25 mouse cellular contexts compared by ENCODE assay signal in the genomic region with DNA sequence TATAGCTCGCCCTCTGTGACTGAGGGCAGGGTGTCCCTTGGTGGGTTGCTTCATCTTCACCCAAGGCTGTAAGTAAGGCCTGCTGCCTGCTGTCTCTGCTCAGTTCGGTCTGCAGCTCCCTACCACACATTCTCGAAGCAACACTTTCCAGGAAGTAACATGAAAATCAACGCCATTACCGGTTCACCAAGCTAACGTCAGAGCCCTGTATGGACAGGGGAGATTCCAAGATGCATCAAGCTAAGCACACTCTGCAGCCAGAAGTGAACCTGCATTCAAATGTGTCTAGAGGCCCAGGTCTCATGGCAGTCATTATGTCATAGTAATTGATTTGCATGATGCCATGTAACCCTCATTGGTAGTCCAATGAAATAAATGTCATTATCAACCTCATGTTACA. TPM values are rescaled to one million over a fixed set of nuclear protein-coding genes. Genes with fewer than 3 reads are reported as not detected.
DNase-seq lines count a peak whose midpoint lies in the region; ATAC-seq lines count a peak whose summit lies in the region.
"Had no signal": no experiment of that assay in that cellular context is flagged by ENCODE, and none has a peak within 500 bp of the region (broad histone marks: within the 10 kb centered on the region; RNA-seq: fewer than 3 reads in every experiment).

No protein-coding gene starts in this region.

- H3K27me3 ChIP-seq in embryonic facial prominence, embryonic 10.5 days (replicated peaks; ENCODE audit: low read depth, poor library complexity, severe bottlenecking) = no peaks in the 10 kb centered on the region
- H3K27me3 ChIP-seq: embryonic facial prominence, embryonic 15.5 days; hindbrain, embryonic 12.5 days; intestine, embryonic 15.5 days had no signal

- no peak overlapping the region for H3K27ac ChIP-seq in embryonic facial prominence, embryonic 10.5 days (replicated peaks)
- H3K27ac ChIP-seq: embryonic facial prominence, embryonic 15.5 days; forebrain, embryonic 10.5 days; heart, embryonic 10.5 days; hindbrain, embryonic 12.5 days; intestine, embryonic 15.5 days had no signal

- ATAC-seq in CD4-positive, CD25-positive, alpha-beta regulatory T cell, adult 4 months = peak; percentile 52
- ATAC-seq: forebrain, embryonic 14.5 days; hindbrain, embryonic 16.5 days; intestine, embryonic 15.5 days had no signal

- H3K4me1 ChIP-seq in embryonic facial prominence, embryonic 10.5 days = peaks cover 2% of the 10 kb centered on the region
- H3K4me1 ChIP-seq: embryonic facial prominence, embryonic 15.5 days; intestine, embryonic 15.5 days had no signal

- WGBS in embryonic facial prominence, embryonic 10.5 days = 91% methylated on average over 6 of the region's 6 CpGs

- H3K9me3 ChIP-seq in embryonic facial prominence, embryonic 10.5 days = no peaks in the 10 kb centered on the region
- H3K9me3 ChIP-seq: embryonic facial prominence, embryonic 15.5 days; forebrain, embryonic 10.5 days; G1E; heart, embryonic 10.5 days; hindbrain, embryonic 12.5 days; intestine, embryonic 15.5 days had no signal

- no peak overlapping the region for H3K4me3 ChIP-seq in embryonic facial prominence, embryonic 10.5 days
- H3K4me3 ChIP-seq: embryonic facial prominence, embryonic 15.5 days; erythroblast, embryonic 14.5 days; forebrain, embryonic 10.5 days; heart, embryonic 10.5 days; hindbrain, embryonic 12.5 days; intestine, embryonic 15.5 days had no signal

- peak; percentile 90 for DNase-seq in CD4-positive helper T cell, adult 2 months (ENCODE audit: low read depth, low spot score)
- DNase-seq in T-cell, adult 2 months (ENCODE audit: low spot score) = peak; percentile 81
- peak; percentile 88 for DNase-seq in naive thymus-derived CD4-positive, alpha-beta T cell, adult 2 months (ENCODE audit: low read depth)
- no peak for DNase-seq in ovary, postnatal 10 days (ENCODE audit: low spot score)
- no peak for DNase-seq in embryonic facial prominence, embryonic 10.5 days (ENCODE audit: low spot score)
- DNase-seq in kidney, postnatal 36 days = no peak
- no peak for DNase-seq in thymus, postnatal 4 days
- DNase-seq: adrenal gland, adult 2 months; adrenal gland, postnatal 25 days; cerebellum, adult 18-20 months; cerebellum, adult 9-11 months; gastrocnemius, postnatal 10 days; heart, adult 18-20 months; heart, postnatal 10 days; heart, postnatal 4 days had no signal

- H3K36me3 ChIP-seq in embryonic facial prominence, embryonic 10.5 days (replicated peaks) = no peaks in the 10 kb centered on the region
- H3K36me3 ChIP-seq: embryonic facial prominence, embryonic 15.5 days; forebrain, embryonic 10.5 days; G1E; heart, embryonic 10.5 days; hindbrain, embryonic 12.5 days; intestine, embryonic 15.5 days had no signal

RNA-seq across cellular contexts. Expression of gene Lck, which starts 3.4 kb away (rescaled TPM):
- polyA plus RNA-seq in CD4-positive, CD25-positive, alpha-beta regulatory T cell, adult 4 months (2017; shearing (Covaris generic)) = 1,000 to 10,000 TPM; 1,549 to 2,173 TPM
- polyA plus RNA-seq in embryonic facial prominence, embryonic 10.5 days (2016; fragmentation: Nextera tagmentation; extraction: Ambion mirVana) = 9.3 and 12.6 TPM in 2 replicates

RNA-seq across cellular contexts. Expression of gene Fam167b, which starts 8.3 kb away (rescaled TPM):
- under 1 TPM in 1 of 2 experiments, not detected in 1; 0.86 TPM for polyA plus RNA-seq in CD4-positive, CD25-positive, alpha-beta regulatory T cell, adult 4 months (2017; shearing (Covaris generic))
- polyA plus RNA-seq in embryonic facial prominence, embryonic 10.5 days (2016; fragmentation: Nextera tagmentation; extraction: Ambion mirVana) = 1.9 and 2.0 TPM in 2 replicates
- polyA plus RNA-seq: erythroblast, embryonic 14.5 days; forebrain, embryonic 14.5 days; G1E had no signal

RNA-seq across cellular contexts. Expression of gene Hdac1, which starts 27.5 kb away (rescaled TPM):
- 100 to 1,000 TPM; 270 to 328 TPM for polyA plus RNA-seq in CD4-positive, CD25-positive, alpha-beta regulatory T cell, adult 4 months (2017; shearing (Covaris generic))
- 302 and 304 TPM in 2 replicates for polyA plus RNA-seq in embryonic facial prominence, embryonic 10.5 days (2016; fragmentation: Nextera tagmentation; extraction: Ambion mirVana)

RNA-seq across cellular contexts. Expression of gene Eif3i, which starts 30.4 kb away (rescaled TPM):
- 100 to 1,000 TPM; 337 to 353 TPM for polyA plus RNA-seq in CD4-positive, CD25-positive, alpha-beta regulatory T cell, adult 4 months (2017; shearing (Covaris generic))
- 290 and 302 TPM in 2 replicates for polyA plus RNA-seq in embryonic facial prominence, embryonic 10.5 days (2016; fragmentation: Nextera tagmentation; extraction: Ambion mirVana)

RNA-seq across cellular contexts. Expression of gene Tmem234, which starts 30.4 kb away (rescaled TPM):
- 100 to 1,000 TPM; 254 to 306 TPM for polyA plus RNA-seq in CD4-positive, CD25-positive, alpha-beta regulatory T cell, adult 4 months (2017; shearing (Covaris generic))
- 222 and 226 TPM in 2 replicates for polyA plus RNA-seq in embryonic facial prominence, embryonic 10.5 days (2016; fragmentation: Nextera tagmentation; extraction: Ambion mirVana)

Comparison
In these comparisons a context has a peak if more than half of its experiments do, and no peak if none do; other contexts are left out.
1. DNase-seq: peak in CD4-positive helper T cell, adult 2 months (single experiment), T-cell, adult 2 months (single experiment) and naive thymus-derived CD4-positive, alpha-beta T cell, adult 2 months (single experiment); none in ovary, postnatal 10 days (single experiment), embryonic facial prominence, embryonic 10.5 days (single experiment), kidney, postnatal 36 days (0 of 2) and thymus, postnatal 4 days (single experiment).
2. RNA of gene Lck, which starts 3.4 kb away (polyA plus RNA-seq): 1,549 to 2,173 TPM in CD4-positive, CD25-positive, alpha-beta regulatory T cell, adult 4 months; 9.3 to 12.6 TPM in embryonic facial prominence, embryonic 10.5 days; every median in the first group is over 100 times any median in the second.